Mouse (Mus musculus): ENCODE results near the gene Tmem88. TPM values are rescaled to one million over a fixed set of nuclear protein-coding genes. Genes with fewer than 3 reads are reported as not detected.

Gene Tmem88
- polyA plus RNA-seq, 1 experiment = 0.16 TPM

- Histone ChIP-seq H3K36me3 (ENCODE audit: control insufficient read depth, insufficient read depth) (peaks cover 44% of the 10 kb centered on the region), H3K27me3 (ENCODE audit: control insufficient read depth, insufficient read depth, insufficient read length) (no peaks in the 10 kb centered on the region), H3K79me2 (ENCODE audit: control insufficient read depth, insufficient read depth) (peaks cover 97% of the 10 kb centered on the region), H3K79me3 (ENCODE audit: low read depth) (peaks cover 52% of the 10 kb centered on the region), H3ac (ENCODE audit: control insufficient read depth, insufficient read length, low read depth) (peak overlapping the region; percentile 64), H3K4me3 (ENCODE audit: insufficient read depth, poor library complexity, severe bottlenecking) (peak overlapping the region; percentile 69)
- no peak for TF ChIP-seq USF1 (IDR thresholded peaks at IDR 0.05; ENCODE audit: low read depth)
- no peak for TF ChIP-seq MYOG (IDR thresholded peaks at IDR 0.05; ENCODE audit: control insufficient read depth, extremely low read depth, insufficient read length)
- no peak for TF ChIP-seq MAX (IDR thresholded peaks at IDR 0.05)
- TF ChIP-seq CTCF (IDR thresholded peaks at IDR 0.05; ENCODE audit: control insufficient read depth, insufficient read depth, insufficient read length) = no peak
- no peak for TF ChIP-seq FOSL1 (IDR thresholded peaks at IDR 0.05; ENCODE audit: insufficient read depth, low read length, poor library complexity, severe bottlenecking)
- TF ChIP-seq CEBPB (IDR thresholded peaks at IDR 0.05; ENCODE audit: low read depth) = no peak
- no peak for TF ChIP-seq MYOD1 (IDR thresholded peaks at IDR 0.05; ENCODE audit: control insufficient read depth, insufficient read length, low read depth)
Measured at GRCm38 (mm10) chr11:69411073-69411535, 13.1 kb upstream of the Tmem88 start.

GRCm38 (mm10) chr11:69410310-69411072 lies 12.5 kb upstream of the Tmem88 start:
- H3K79me3 ChIP-seq (ENCODE audit: low read depth) = peaks cover 51% of the 10 kb centered on the region
- peaks cover 98% of the 10 kb centered on the region for H3K79me2 ChIP-seq (ENCODE audit: control insufficient read depth, insufficient read depth)
- no peak for TF ChIP-seq CTCF (IDR thresholded peaks at IDR 0.05; ENCODE audit: control insufficient read depth, insufficient read depth, insufficient read length)
- no peak for TF ChIP-seq USF1 (IDR thresholded peaks at IDR 0.05; ENCODE audit: low read depth)
- peak; percentile 24 for TF ChIP-seq CEBPB (IDR thresholded peaks at IDR 0.05; ENCODE audit: low read depth)
- no peak for TF ChIP-seq MAX (IDR thresholded peaks at IDR 0.05)
- no peak for TF ChIP-seq MYOG (IDR thresholded peaks at IDR 0.05; ENCODE audit: control insufficient read depth, extremely low read depth, insufficient read length)
- no peak for TF ChIP-seq FOSL1 (IDR thresholded peaks at IDR 0.05; ENCODE audit: insufficient read depth, low read length, poor library complexity, severe bottlenecking)
- TF ChIP-seq MYOD1 (IDR thresholded peaks at IDR 0.05; ENCODE audit: control insufficient read depth, insufficient read length, low read depth) = peak; percentile 38
- H3K36me3 ChIP-seq (ENCODE audit: control insufficient read depth, insufficient read depth) = peaks cover 48% of the 10 kb centered on the region
- peak overlapping the region; percentile 64 for H3ac ChIP-seq (ENCODE audit: control insufficient read depth, insufficient read length, low read depth)
- H3K4me3 ChIP-seq (ENCODE audit: insufficient read depth, poor library complexity, severe bottlenecking) = peak overlapping the region; percentile 69
- H3K27me3 ChIP-seq (ENCODE audit: control insufficient read depth, insufficient read depth, insufficient read length) = no peaks in the 10 kb centered on the region

- H3K36me3 ChIP-seq (ENCODE audit: control insufficient read depth, insufficient read depth) = peaks cover 52% of the 10 kb centered on the region
- H3K27me3 ChIP-seq (ENCODE audit: control insufficient read depth, insufficient read depth, insufficient read length) = no peaks in the 10 kb centered on the region
- H3K79me2 ChIP-seq (ENCODE audit: control insufficient read depth, insufficient read depth) = peaks cover 98% of the 10 kb centered on the region
Measured at GRCm38 (mm10) chr11:69410045-69410309, 11.9 kb upstream of the Tmem88 start.

GRCm38 (mm10) chr11:69409378-69410044 lies 11.5 kb upstream of the Tmem88 start:
- Histone ChIP-seq H3K79me3 (ENCODE audit: low read depth) (peaks cover 49% of the 10 kb centered on the region), H3K27me3 (ENCODE audit: control insufficient read depth, insufficient read depth, insufficient read length) (no peaks in the 10 kb centered on the region), H3K79me2 (ENCODE audit: control insufficient read depth, insufficient read depth) (peaks cover 97% of the 10 kb centered on the region), H3K4me3 (ENCODE audit: insufficient read depth, poor library complexity, severe bottlenecking) (peak overlapping the region; percentile 69), H3ac (ENCODE audit: control insufficient read depth, insufficient read length, low read depth) (peak overlapping the region; percentile 88), H3K36me3 (ENCODE audit: control insufficient read depth, insufficient read depth) (peaks cover 56% of the 10 kb centered on the region)
- TF ChIP-seq MYOD1 (IDR thresholded peaks at IDR 0.05; ENCODE audit: control insufficient read depth, insufficient read length, low read depth) = no peak
- peak; percentile 46 for TF ChIP-seq USF1 (IDR thresholded peaks at IDR 0.05; ENCODE audit: low read depth)

More at GRCm38 (mm10) chr11:69410045-69410309, 11.9 kb upstream of the Tmem88 start:
- H3ac ChIP-seq (ENCODE audit: control insufficient read depth, insufficient read length, low read depth) = peak overlapping the region; percentile 64
- peaks cover 49% of the 10 kb centered on the region for H3K79me3 ChIP-seq (ENCODE audit: low read depth)
- no peak for TF ChIP-seq FOSL1 (IDR thresholded peaks at IDR 0.05; ENCODE audit: insufficient read depth, low read length, poor library complexity, severe bottlenecking)
- TF ChIP-seq USF1 (IDR thresholded peaks at IDR 0.05; ENCODE audit: low read depth) = no peak
- TF ChIP-seq MYOD1 (IDR thresholded peaks at IDR 0.05; ENCODE audit: control insufficient read depth, insufficient read length, low read depth) = no peak
- TF ChIP-seq CTCF (IDR thresholded peaks at IDR 0.05; ENCODE audit: control insufficient read depth, insufficient read depth, insufficient read length) = no peak
- no peak for TF ChIP-seq MYOG (IDR thresholded peaks at IDR 0.05; ENCODE audit: control insufficient read depth, extremely low read depth, insufficient read length)
- no peak for TF ChIP-seq CEBPB (IDR thresholded peaks at IDR 0.05; ENCODE audit: low read depth)
- TF ChIP-seq MAX (IDR thresholded peaks at IDR 0.05) = no peak
- peak overlapping the region; percentile 69 for H3K4me3 ChIP-seq (ENCODE audit: insufficient read depth, poor library complexity, severe bottlenecking)

- peaks cover 41% of the 10 kb centered on the region for H3K79me3 ChIP-seq (ENCODE audit: low read depth)
- peaks cover 89% of the 10 kb centered on the region for H3K79me2 ChIP-seq (ENCODE audit: control insufficient read depth, insufficient read depth)
- peak overlapping the region; percentile 69 for H3K4me3 ChIP-seq (ENCODE audit: insufficient read depth, poor library complexity, severe bottlenecking)
- H3ac ChIP-seq (ENCODE audit: control insufficient read depth, insufficient read length, low read depth) = peak overlapping the region; percentile 88
- no peak for TF ChIP-seq CEBPB (IDR thresholded peaks at IDR 0.05; ENCODE audit: low read depth)
- TF ChIP-seq FOSL1 (IDR thresholded peaks at IDR 0.05; ENCODE audit: insufficient read depth, low read length, poor library complexity, severe bottlenecking) = no peak
- no peak for TF ChIP-seq USF1 (IDR thresholded peaks at IDR 0.05; ENCODE audit: low read depth)
- H3K27me3 ChIP-seq (ENCODE audit: control insufficient read depth, insufficient read depth, insufficient read length) = no peaks in the 10 kb centered on the region
- H3K36me3 ChIP-seq (ENCODE audit: control insufficient read depth, insufficient read depth) = peaks cover 58% of the 10 kb centered on the region
Measured at GRCm38 (mm10) chr11:69408541-69409377, 10.7 kb upstream of the Tmem88 start.

Data from C2C12 (cell line).